Mouse (Mus musculus) lung, adult 2 months (tissue): Measurements from ENCODE around the gene Rgma.

Source experiments
- CTCF ChIP-seq: fragments of 200-500 bp; IDR thresholded peaks from 2 replicates; pipeline ENCODE4 v1.5.1; 2011; ENCODE audit warnings: mild to moderate bottlenecking, low read length, control low read depth; ENCODE audit not compliant: insufficient read depth
- POLR2A ChIP-seq: fragments of 200-500 bp; IDR thresholded peaks from 2 replicates; pipeline ENCODE4 v1.6.1; 2011; ENCODE audit warnings: low read depth, mild to moderate bottlenecking, control low read depth, low read length, borderline replicate concordance; ENCODE audit errors: extremely low read depth

GRCm38 (mm10) chr7:73349158-73349557 lies 26.2 kb upstream of the Rgma start:
- no peak for TF ChIP-seq CTCF
- no peak for TF ChIP-seq POLR2A
